Mouse (Mus musculus) myocyte (in vitro differentiated cells): ENCODE measurements at regions not wholly inside any gene's neighbourhood (a gene's known extent, or its start where the extent isn't known, plus 50 kb on each side); places are given as distances from the start of the nearest gene placed in this dataset.

Experiments used
- H3K27me3 ChIP-seq: one replicate; pipeline ENCODE4 v1.6.1; 2011; ENCODE audit not compliant: control insufficient read depth, insufficient read depth, insufficient read length
- H3K36me3 ChIP-seq: one replicate; pipeline ENCODE4 v1.6.1; 2011; ENCODE audit not compliant: control insufficient read depth, insufficient read depth
- H3K4me2 ChIP-seq: one replicate; pipeline ENCODE4 v1.6.1; 2011; ENCODE audit warnings: low read depth, control low read depth
- H3K4me3 ChIP-seq: one replicate; pipeline ENCODE4 v1.5.1; 2011; ENCODE audit warnings: mild to moderate bottlenecking, control low read depth, moderate library complexity
- H3K79me2 ChIP-seq: one replicate; pipeline ENCODE4 v1.6.1; 2011; ENCODE audit not compliant: control insufficient read depth, insufficient read depth
- H3ac ChIP-seq: one replicate; pipeline ENCODE4 v1.6.1; 2011; ENCODE audit not compliant: control insufficient read depth, insufficient read length
- CEBPB ChIP-seq: IDR thresholded peaks from 2 replicates; pipeline ENCODE4 v1.6.1; 2011; ENCODE audit warnings: mild to moderate bottlenecking, moderate library complexity; ENCODE audit not compliant: poor library complexity, insufficient read depth, severe bottlenecking
- E2F4 ChIP-seq: IDR thresholded peaks from one replicate; pipeline ENCODE4 v1.6.1; 2011; ENCODE audit warnings: mild to moderate bottlenecking, control low read depth, moderate library complexity; ENCODE audit not compliant: insufficient read depth
- MAX ChIP-seq: IDR thresholded peaks from one replicate; pipeline ENCODE4 v1.6.1; 2011; ENCODE audit warnings: low read depth, mild to moderate bottlenecking, control low read depth
- MYOD1 ChIP-seq, 3 experiments: IDR thresholded peaks; one replicate each; pipeline ENCODE4 v1.6.1; 2011; ENCODE audit warnings: control low read depth in 2 of 3, low read depth in 2 of 3, mild to moderate bottlenecking in 2 of 3, moderate library complexity in 1 of 3; ENCODE audit not compliant: insufficient read length in 2 of 3, control insufficient read depth in 1 of 3
- MYOG ChIP-seq, 3 experiments: IDR thresholded peaks; one replicate each; pipeline ENCODE4 v1.6.1; 2011; ENCODE audit warnings: control low read depth in 2 of 3, low read depth in 2 of 3, mild to moderate bottlenecking in 2 of 3; ENCODE audit not compliant: insufficient read length in 2 of 3, control insufficient read depth in 1 of 3, insufficient read depth in 1 of 3
- POLR2A ChIP-seq: IDR thresholded peaks from one replicate; pipeline ENCODE4 v1.6.1; 2011; ENCODE audit warnings: low read depth, mild to moderate bottlenecking, control low read depth, moderate library complexity; ENCODE audit not compliant: insufficient read length
- POLR2AphosphoS2 ChIP-seq: IDR thresholded peaks from one replicate; pipeline ENCODE4 v1.6.1; 2011; ENCODE audit warnings: low read depth, control low read depth; ENCODE audit not compliant: insufficient read length
- REST ChIP-seq: IDR thresholded peaks from one replicate; pipeline ENCODE4 v1.6.1; 2011; ENCODE audit warnings: mild to moderate bottlenecking, control low read depth, moderate library complexity; ENCODE audit not compliant: insufficient read depth, insufficient read length
- SRF ChIP-seq: IDR thresholded peaks from one replicate; pipeline ENCODE4 v1.6.1; 2011; ENCODE audit warnings: low read depth; ENCODE audit not compliant: control insufficient read depth, insufficient read length
- TCF12 ChIP-seq: IDR thresholded peaks from one replicate; pipeline ENCODE4 v1.6.1; 2011; ENCODE audit warnings: mild to moderate bottlenecking, control low read depth; ENCODE audit not compliant: poor library complexity, insufficient read depth, severe bottlenecking
- TCF3 ChIP-seq: IDR thresholded peaks from one replicate; pipeline ENCODE4 v1.6.1; 2011; ENCODE audit warnings: low read depth, control low read depth; ENCODE audit not compliant: insufficient read length
- USF1 ChIP-seq: IDR thresholded peaks from one replicate; pipeline ENCODE4 v1.6.1; 2011; ENCODE audit warnings: low read depth, mild to moderate bottlenecking, control low read depth, moderate library complexity

- no peaks in the 10 kb centered on the region for H3K27me3 ChIP-seq
- H3ac ChIP-seq = no peak overlapping the region
- peak; percentile 19 for TF ChIP-seq POLR2A
- no peak for TF ChIP-seq TCF3
- TF ChIP-seq TCF12 = no peak
- peak overlapping the region; percentile 97 for H3K4me2 ChIP-seq
- H3K79me2 ChIP-seq = no peaks in the 10 kb centered on the region
- peak overlapping the region; percentile 10 for H3K4me3 ChIP-seq
- no peaks in the 10 kb centered on the region for H3K36me3 ChIP-seq
Observed at GRCm38 (mm10) chr5:16469644-16470275, 83.5 kb upstream of the Hgf start.

DNA sequence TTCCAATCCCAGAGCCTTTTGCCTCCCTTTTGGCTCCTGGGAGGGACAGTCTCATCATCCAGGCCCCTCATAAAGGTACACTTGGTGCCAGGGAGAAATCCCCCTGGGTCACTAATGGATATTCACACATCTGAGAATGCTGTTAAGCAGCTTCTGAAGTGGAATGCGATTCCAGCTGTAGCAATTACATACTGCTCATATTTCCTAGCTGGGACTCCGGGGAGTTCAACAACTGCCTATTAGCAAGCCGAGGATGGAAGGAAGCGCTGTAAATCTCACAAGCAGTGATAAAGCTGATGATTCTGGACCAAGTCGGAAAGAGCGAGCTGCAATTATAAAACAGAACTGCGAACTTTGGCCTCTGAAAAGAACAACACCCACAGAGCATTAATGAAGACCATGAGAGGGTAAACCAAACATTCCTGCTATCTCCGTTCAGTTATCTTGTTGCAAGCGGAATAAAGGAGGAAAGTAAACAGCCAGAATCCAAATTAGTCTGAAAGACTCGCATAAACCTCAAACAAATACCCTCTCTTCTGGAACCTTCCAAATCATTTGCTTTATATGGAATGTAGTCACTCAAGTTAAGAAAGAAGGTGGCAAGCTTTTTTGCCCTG lies 82.8 kb upstream of the Hgf start:
- no peaks in the 10 kb centered on the region for H3K27me3 ChIP-seq
- no peaks in the 10 kb centered on the region for H3K79me2 ChIP-seq
- no peak for TF ChIP-seq CEBPB
- no peak for TF ChIP-seq REST
- TF ChIP-seq TCF3 = no peak
- TF ChIP-seq TCF12 = no peak
- no peak for TF ChIP-seq POLR2AphosphoS2
- TF ChIP-seq MAX = no peak
- no peak for TF ChIP-seq USF1
- no peak for TF ChIP-seq SRF
- TF ChIP-seq E2F4 = no peak
- no peak for TF ChIP-seq POLR2A
- TF ChIP-seq MYOD1 (IDR thresholded peaks at IDR 0.05; ENCODE audit: control insufficient read depth in 1 of 3, insufficient read length in 2 of 3, low read depth in 2 of 3) = no peak
- peak overlapping the region; percentile 97 for H3K4me2 ChIP-seq
- peak overlapping the region; percentile 10 for H3K4me3 ChIP-seq
- H3ac ChIP-seq = no peak overlapping the region
- no peaks in the 10 kb centered on the region for H3K36me3 ChIP-seq

GRCm38 (mm10) chr5:16487969-16488368 lies 65.3 kb upstream of the Hgf start:
- H3K36me3 ChIP-seq = no peaks in the 10 kb centered on the region
- no peaks in the 10 kb centered on the region for H3K27me3 ChIP-seq
- no peak overlapping the region for H3K4me2 ChIP-seq
- no peaks in the 10 kb centered on the region for H3K79me2 ChIP-seq
- TF ChIP-seq TCF12 (no peak), SRF (no peak), CEBPB (no peak), USF1 (no peak), E2F4 (no peak), TCF3 (no peak), POLR2AphosphoS2 (no peak), MYOD1 (IDR thresholded peaks at IDR 0.05; ENCODE audit: control insufficient read depth in 1 of 3, insufficient read length in 2 of 3, low read depth in 2 of 3) (no peak)
- no peak overlapping the region for H3ac ChIP-seq
- H3K4me3 ChIP-seq = no peak overlapping the region

DNA sequence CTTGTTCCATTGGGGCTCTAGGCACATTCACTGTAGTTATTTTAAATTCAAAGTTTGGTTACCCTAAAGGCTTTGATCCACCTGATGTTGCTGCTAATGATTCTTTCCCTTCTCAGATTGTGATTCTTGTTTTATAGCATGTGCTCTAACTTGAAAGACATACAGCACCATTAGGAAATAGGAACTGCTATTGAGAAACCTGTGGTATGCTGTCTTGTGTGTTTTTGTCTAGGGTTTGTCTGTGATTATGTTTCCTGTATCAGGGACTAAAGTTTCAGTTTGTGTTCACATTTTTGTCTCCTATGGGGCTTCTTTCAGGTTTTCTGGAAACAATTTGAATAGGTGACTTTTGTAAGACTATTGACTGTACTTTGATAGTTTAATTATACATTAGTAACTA lies 63.5 kb upstream of the Hgf start:
- H3K27me3 ChIP-seq = no peaks in the 10 kb centered on the region
- no peak overlapping the region for H3K4me3 ChIP-seq
- H3K79me2 ChIP-seq = no peaks in the 10 kb centered on the region
- no peaks in the 10 kb centered on the region for H3K36me3 ChIP-seq
- no peak overlapping the region for H3ac ChIP-seq
- H3K4me2 ChIP-seq = no peak overlapping the region
- no peak for TF ChIP-seq POLR2A
- no peak for TF ChIP-seq MYOG (IDR thresholded peaks at IDR 0.05; ENCODE audit: control insufficient read depth in 1 of 3, insufficient read depth in 1 of 3, insufficient read length in 2 of 3, low read depth in 2 of 3)

- H3K79me2 ChIP-seq = no peaks in the 10 kb centered on the region
- H3K4me2 ChIP-seq = no peak overlapping the region
- TF ChIP-seq USF1 (no peak), POLR2A (no peak), SRF (no peak), TCF12 (no peak), MYOD1 (IDR thresholded peaks at IDR 0.05; ENCODE audit: control insufficient read depth in 1 of 3, insufficient read length in 2 of 3, low read depth in 2 of 3) (no peak), MYOG (IDR thresholded peaks at IDR 0.05; ENCODE audit: control insufficient read depth in 1 of 3, insufficient read depth in 1 of 3, insufficient read length in 2 of 3, low read depth in 2 of 3) (no peak), CEBPB (no peak), POLR2AphosphoS2 (no peak), E2F4 (no peak), REST (no peak), MAX (no peak), TCF3 (no peak)
- no peaks in the 10 kb centered on the region for H3K36me3 ChIP-seq
- H3K4me3 ChIP-seq = no peak overlapping the region
- H3K27me3 ChIP-seq = no peaks in the 10 kb centered on the region
- H3ac ChIP-seq = no peak overlapping the region
Observed at GRCm38 (mm10) chr5:16499891-16500290, 53.4 kb upstream of the Hgf start.
